Mouse (Mus musculus): ENCODE measurements at regions not wholly inside any gene's neighbourhood (a gene's known extent, or its start where the extent isn't known, plus 50 kb on each side); places are given as distances from the start of the nearest gene placed in this dataset.

DNA sequence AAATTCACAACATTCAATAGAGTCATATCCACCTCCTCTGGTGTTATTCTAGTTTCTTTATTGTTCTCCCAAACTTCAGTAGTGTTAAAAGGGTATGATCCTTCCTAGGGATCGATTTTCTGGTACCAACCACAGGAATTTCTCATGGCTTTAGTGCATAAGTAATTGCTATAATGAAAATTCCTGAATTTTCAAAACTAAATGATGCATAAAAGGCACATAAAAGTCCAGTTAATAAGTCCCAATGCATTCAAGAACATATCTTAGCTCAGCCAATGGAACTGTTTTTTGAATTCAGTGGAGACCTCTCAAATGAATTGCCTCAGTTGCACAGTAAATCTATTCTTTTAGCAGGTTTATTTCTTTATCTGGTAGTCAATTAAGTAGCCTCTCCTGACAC, 913.7 kb upstream of the Gm8797 start:
- Histone ChIP-seq H3K36me3 (ENCODE audit: control insufficient read depth in 1 of 2, insufficient read depth in 2 of 2, low read length in 2 of 2) (no peaks in the 10 kb centered on the region), H3K4me1 (ENCODE audit: control insufficient read depth in 1 of 2, insufficient read depth in 2 of 2, low read length in 2 of 2) (no peaks in the 10 kb centered on the region), H3K4me3 (ENCODE audit: control insufficient read depth in 1 of 2, insufficient read depth in 1 of 2, low read depth in 2 of 2, low read length in 2 of 2) (no peak overlapping the region), H3K27me3 (ENCODE audit: control insufficient read depth in 1 of 2, insufficient read depth in 2 of 2, low read length in 2 of 2) (no peaks in the 10 kb centered on the region), H3K79me2 (ENCODE audit: control insufficient read depth, insufficient read depth, low read length, poor library complexity) (no peaks in the 10 kb centered on the region), H3K27ac (ENCODE audit: control insufficient read depth, low read depth, low read length) (no peak overlapping the region), H3K9me3 (replicated peaks; ENCODE audit: insufficient read depth, low read length) (no peaks in the 10 kb centered on the region), H3K9ac (ENCODE audit: control insufficient read depth, low read depth, low read length, poor library complexity, severe bottlenecking) (no peak overlapping the region)
- TF ChIP-seq POLR2AphosphoS5 (IDR thresholded peaks at IDR 0.05; ENCODE audit: borderline replicate concordance, low read depth, low read length), result no peak
- no peak for TF ChIP-seq CTCF (IDR thresholded peaks at IDR 0.05 in 2 of 3, conservative IDR thresholded peaks at IDR 0.05 in 1 of 3; ENCODE audit: control insufficient read depth in 1 of 3, insufficient read depth in 1 of 3, low read depth in 2 of 3, low read length in 3 of 3, poor library complexity in 1 of 3, severe bottlenecking in 1 of 3)
- no peak for TF ChIP-seq NELFE (IDR thresholded peaks at IDR 0.05; ENCODE audit: low read depth, low read length)
- TF ChIP-seq MYB (IDR thresholded peaks at IDR 0.05; ENCODE audit: low read depth, low read length), result no peak
- no peak for TF ChIP-seq POLR2AphosphoS2 (IDR thresholded peaks at IDR 0.05; ENCODE audit: low read length)
- TF ChIP-seq HCFC1 (IDR thresholded peaks at IDR 0.05; ENCODE audit: low read depth, low read length), result no peak
- no peak for TF ChIP-seq MAX (IDR thresholded peaks at IDR 0.05; ENCODE audit: low read length)
- TF ChIP-seq ETS1 (IDR thresholded peaks at IDR 0.05; ENCODE audit: low read depth, low read length), result no peak
- DNase-seq (ENCODE audit: low read depth, low spot score), result no peak

DNA sequence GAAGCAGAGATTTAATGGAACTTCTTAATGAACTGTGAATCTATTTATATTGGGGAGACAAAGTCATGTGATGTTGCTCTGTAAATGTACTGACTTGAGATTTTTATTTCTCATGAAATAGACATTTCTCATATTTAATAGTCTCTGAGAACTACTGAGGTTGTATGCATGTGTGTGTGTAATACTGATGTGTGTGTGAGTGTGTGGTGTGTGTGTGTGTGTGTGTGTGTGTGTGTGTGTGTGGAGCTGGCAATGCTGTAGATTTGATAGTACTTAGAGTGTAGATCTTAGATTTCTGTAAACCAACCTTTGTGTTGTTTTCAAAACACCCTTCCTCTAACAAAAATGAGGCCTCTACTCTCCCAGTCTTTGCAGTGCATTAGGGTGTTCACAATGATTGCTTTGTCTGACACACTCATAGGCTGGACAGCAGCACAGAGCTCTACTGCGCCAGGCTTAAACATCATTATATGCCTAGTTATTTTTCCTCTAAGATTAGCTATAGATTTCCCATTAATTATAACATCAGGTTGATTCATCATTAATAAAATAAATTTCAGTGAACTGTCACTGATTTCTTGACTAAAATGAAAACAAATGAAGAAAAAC, 895.5 kb upstream of the Gm8797 start:
- Histone ChIP-seq H3K9me3 (replicated peaks; ENCODE audit: insufficient read depth, low read length) (no peaks in the 10 kb centered on the region), H3K36me3 (ENCODE audit: control insufficient read depth in 1 of 2, insufficient read depth in 2 of 2, low read length in 2 of 2) (no peaks in the 10 kb centered on the region), H3K79me2 (ENCODE audit: control insufficient read depth, insufficient read depth, low read length, poor library complexity) (no peaks in the 10 kb centered on the region), H3K4me1 (ENCODE audit: control insufficient read depth in 1 of 2, insufficient read depth in 2 of 2, low read length in 2 of 2) (no peaks in the 10 kb centered on the region), H3K27ac (ENCODE audit: control insufficient read depth, low read depth, low read length) (no peak overlapping the region), H3K9ac (ENCODE audit: control insufficient read depth, low read depth, low read length, poor library complexity, severe bottlenecking) (no peak overlapping the region), H3K27me3 (ENCODE audit: control insufficient read depth in 1 of 2, insufficient read depth in 2 of 2, low read length in 2 of 2) (no peaks in the 10 kb centered on the region), H3K4me3 (ENCODE audit: control insufficient read depth in 1 of 2, insufficient read depth in 1 of 2, low read depth in 2 of 2, low read length in 2 of 2) (no peak overlapping the region)
- no peak for DNase-seq (ENCODE audit: low read depth, low spot score)
- no peak for TF ChIP-seq CHD1 (IDR thresholded peaks at IDR 0.05; ENCODE audit: low read depth, low read length)
- no peak for TF ChIP-seq TAL1 (IDR thresholded peaks at IDR 0.05; ENCODE audit: low read length)
- no peak for TF ChIP-seq KAT2A (conservative IDR thresholded peaks at IDR 0.05; ENCODE audit: low read depth, low read length)
- no peak for TF ChIP-seq BHLHE40 (IDR thresholded peaks at IDR 0.05; ENCODE audit: borderline replicate concordance, low read depth, low read length)
- TF ChIP-seq ELF1 (IDR thresholded peaks at IDR 0.05; ENCODE audit: low read depth, low read length), result no peak
- TF ChIP-seq POLR2AphosphoS2 (IDR thresholded peaks at IDR 0.05; ENCODE audit: low read length), result no peak
- TF ChIP-seq ZC3H11A (IDR thresholded peaks at IDR 0.05; ENCODE audit: low read depth, low read length), result no peak
- TF ChIP-seq UBTF (IDR thresholded peaks at IDR 0.05; ENCODE audit: borderline replicate concordance, insufficient read depth, low read depth, low read length), result no peak
- TF ChIP-seq EP300 (IDR thresholded peaks at IDR 0.05; ENCODE audit: low read depth in 1 of 2, low read length in 2 of 2), result no peak
- no peak for TF ChIP-seq MAZ (IDR thresholded peaks at IDR 0.05; ENCODE audit: low read depth, low read length)
- no peak for TF ChIP-seq USF1 (IDR thresholded peaks at IDR 0.05; ENCODE audit: low read depth, low read length)
- TF ChIP-seq USF2 (IDR thresholded peaks at IDR 0.05; ENCODE audit: borderline replicate concordance in 1 of 2, insufficient read depth in 1 of 2, low read depth in 1 of 2, low read length in 2 of 2), result no peak
- TF ChIP-seq GATA1 (IDR thresholded peaks at IDR 0.05; ENCODE audit: low read depth, low read length), result no peak
- no peak for TF ChIP-seq ETS1 (IDR thresholded peaks at IDR 0.05; ENCODE audit: low read depth, low read length)
- no peak for TF ChIP-seq SMC3 (IDR thresholded peaks at IDR 0.05; ENCODE audit: low read depth, low read length)
- TF ChIP-seq MEF2A (IDR thresholded peaks at IDR 0.05; ENCODE audit: extremely low read depth, insufficient replicate concordance, low read depth, low read length, poor library complexity, severe bottlenecking), result no peak
- TF ChIP-seq JUND (IDR thresholded peaks at IDR 0.05; ENCODE audit: low read depth, low read length), result no peak
